Mouse (Mus musculus) MEL (cell line): ENCODE results near the gene Dlx1. TPM values are rescaled to one million over a fixed set of nuclear protein-coding genes. Genes with fewer than 3 reads are reported as not detected.
A peak's percentile ranks its signal among the peaks of the same experiment; 100 is the strongest.

Source experiments
- DNase-seq: peaks from one replicate; pipeline ENCODE4 v3.0.0; 2011; ENCODE audit warnings: low read depth, low spot score
- H3K27ac ChIP-seq: 2 replicates; pipeline ENCODE4 v1.5.1; 2012; ENCODE audit warnings: low read depth, mild to moderate bottlenecking, control low read depth, low read length, moderate library complexity; ENCODE audit not compliant: control insufficient read depth
- H3K27me3 ChIP-seq, 2 experiments: fragments of 150-350 bp in 1 of 2; sonication (generic) in 1 of 2; 2 replicates each; pipeline ENCODE4 v1.6.1; 2012; ENCODE audit warnings: low read length in 2 of 2, mild to moderate bottlenecking in 2 of 2, improper control_type of control experiment in 1 of 2, moderate library complexity in 1 of 2; ENCODE audit not compliant: insufficient read depth in 2 of 2, control insufficient read depth in 1 of 2
- H3K36me3 ChIP-seq, 2 experiments: 2 replicates each; pipeline ENCODE4 v1.6.1; 2012 to 2014; ENCODE audit warnings: low read length in 2 of 2, improper control_type of control experiment in 1 of 2, inconsistent platforms in 1 of 2, mild to moderate bottlenecking in 1 of 2; ENCODE audit not compliant: insufficient read depth in 2 of 2, control insufficient read depth in 1 of 2
- H3K4me1 ChIP-seq, 2 experiments: fragments of 150-350 bp in 1 of 2; sonication (generic) in 1 of 2; 2 replicates each; pipeline ENCODE4 v1.6.1; 2012; ENCODE audit warnings: low read length in 2 of 2, improper control_type of control experiment in 1 of 2, mild to moderate bottlenecking in 1 of 2; ENCODE audit not compliant: insufficient read depth in 2 of 2, control insufficient read depth in 1 of 2
- H3K4me3 ChIP-seq, 2 experiments: fragments of 150-350 bp in 1 of 2; sonication (generic) in 1 of 2; 2 replicates each; pipeline ENCODE4 v1.5.1; 2012; ENCODE audit warnings: low read depth in 2 of 2, low read length in 2 of 2, mild to moderate bottlenecking in 2 of 2, moderate library complexity in 2 of 2, control low read depth in 1 of 2, improper control_type of control experiment in 1 of 2; ENCODE audit not compliant: control insufficient read depth in 1 of 2, insufficient read depth in 1 of 2
- H3K79me2 ChIP-seq: 2 replicates; pipeline ENCODE4 v1.6.1; 2012; ENCODE audit warnings: mild to moderate bottlenecking, low read length, moderate library complexity; ENCODE audit not compliant: control insufficient read depth, poor library complexity, insufficient read depth
- H3K9ac ChIP-seq: 2 replicates; pipeline ENCODE4 v1.6.1; 2012; ENCODE audit warnings: low read depth, mild to moderate bottlenecking, control low read depth, low read length, moderate library complexity; ENCODE audit not compliant: control insufficient read depth, poor library complexity, severe bottlenecking
- H3K9me3 ChIP-seq: fragments of 150-350 bp; sonication (generic); replicated peaks from 2 replicates; pipeline ENCODE4 v1.6.1; 2012; ENCODE audit warnings: mild to moderate bottlenecking, low read length, improper control_type of control experiment, moderate library complexity; ENCODE audit not compliant: insufficient read depth
- CTCF ChIP-seq, 3 experiments: IDR thresholded peaks in 2 of 3; conservative IDR thresholded peaks in 1 of 3; 2 replicates each; pipeline ENCODE4 v1.5.1; 2011 to 2012; ENCODE audit warnings: low read length in 3 of 3, low read depth in 2 of 3, mild to moderate bottlenecking in 2 of 3, improper control_type of control experiment in 1 of 3, inconsistent platforms in 1 of 3, mixed read lengths in 1 of 3, moderate library complexity in 1 of 3; ENCODE audit not compliant: control insufficient read depth in 1 of 3, insufficient read depth in 1 of 3, poor library complexity in 1 of 3, severe bottlenecking in 1 of 3
- ETS1 ChIP-seq: IDR thresholded peaks from 2 replicates; pipeline ENCODE4 v1.6.1; 2012; ENCODE audit warnings: low read depth, mild to moderate bottlenecking, inconsistent platforms, low read length, improper control_type of control experiment, moderate library complexity
- GATA1 ChIP-seq: IDR thresholded peaks from 2 replicates; pipeline ENCODE4 v1.6.1; 2011; ENCODE audit warnings: low read depth, low read length, improper control_type of control experiment
- MAFK ChIP-seq: IDR thresholded peaks from 2 replicates; pipeline ENCODE4 v1.6.1; 2011; ENCODE audit warnings: low read depth, mild to moderate bottlenecking, low read length, improper control_type of control experiment, borderline replicate concordance
- MAZ ChIP-seq: IDR thresholded peaks from 2 replicates; pipeline ENCODE4 v1.6.1; 2012; ENCODE audit warnings: low read depth, mild to moderate bottlenecking, inconsistent platforms, low read length, improper control_type of control experiment
- MXI1 ChIP-seq: IDR thresholded peaks from 2 replicates; pipeline ENCODE4 v1.6.1; 2011; ENCODE audit warnings: mild to moderate bottlenecking, low read depth, low read length, improper control_type of control experiment
- MYC ChIP-seq: IDR thresholded peaks from 2 replicates; pipeline ENCODE4 v1.6.1; 2011; ENCODE audit warnings: low read depth, mild to moderate bottlenecking, low read length, improper control_type of control experiment, moderate library complexity
- NELFE ChIP-seq: IDR thresholded peaks from 2 replicates; pipeline ENCODE4 v1.6.1; 2011; ENCODE audit warnings: low read depth, low read length, improper control_type of control experiment
- POLR2AphosphoS2 ChIP-seq: IDR thresholded peaks from 2 replicates; pipeline ENCODE4 v1.6.1; 2011; ENCODE audit warnings: low read length, improper control_type of control experiment
- SIN3A ChIP-seq: IDR thresholded peaks from 2 replicates; pipeline ENCODE4 v1.6.1; 2012; ENCODE audit warnings: low read length, improper control_type of control experiment, inconsistent platforms
- SMC3 ChIP-seq: IDR thresholded peaks from 2 replicates; pipeline ENCODE4 v1.6.1; 2011; ENCODE audit warnings: low read depth, low read length, improper control_type of control experiment
- ZMIZ1 ChIP-seq: IDR thresholded peaks from 2 replicates; pipeline ENCODE4 v1.6.1; 2012; ENCODE audit warnings: low read depth, mild to moderate bottlenecking, inconsistent platforms, low read length, improper control_type of control experiment, moderate library complexity
- polyA plus RNA-seq, 2 experiments: library from polyadenylated mRNA; stranded (reverse) in 1 of 2; unstranded in 1 of 2; fragments of >175 nt in 1 of 2; fragments of >200 nt in 1 of 2; gene quantifications; 2 replicates each; pipeline versions ENCODE4 v1.2.1 to v1.2.4; 2012; ENCODE audit warnings: low replicate concordance in 2 of 2, low read depth in 1 of 2; ENCODE audit not compliant: insufficient read length in 2 of 2, insufficient read depth in 1 of 2, missing spikeins in 1 of 2
- total RNA-seq: library from RNA; depleted of rRNA; stranded (reverse); fragments of 300-350 nt; gene quantifications from 2 replicates; pipeline ENCODE4 v1.2.3, GENCODE M21; 2012

The Dlx1 gene
- total and polyA plus RNA-seq, 3 experiments: 3.4 to 11.8 TPM; not detected in 1

DNA sequence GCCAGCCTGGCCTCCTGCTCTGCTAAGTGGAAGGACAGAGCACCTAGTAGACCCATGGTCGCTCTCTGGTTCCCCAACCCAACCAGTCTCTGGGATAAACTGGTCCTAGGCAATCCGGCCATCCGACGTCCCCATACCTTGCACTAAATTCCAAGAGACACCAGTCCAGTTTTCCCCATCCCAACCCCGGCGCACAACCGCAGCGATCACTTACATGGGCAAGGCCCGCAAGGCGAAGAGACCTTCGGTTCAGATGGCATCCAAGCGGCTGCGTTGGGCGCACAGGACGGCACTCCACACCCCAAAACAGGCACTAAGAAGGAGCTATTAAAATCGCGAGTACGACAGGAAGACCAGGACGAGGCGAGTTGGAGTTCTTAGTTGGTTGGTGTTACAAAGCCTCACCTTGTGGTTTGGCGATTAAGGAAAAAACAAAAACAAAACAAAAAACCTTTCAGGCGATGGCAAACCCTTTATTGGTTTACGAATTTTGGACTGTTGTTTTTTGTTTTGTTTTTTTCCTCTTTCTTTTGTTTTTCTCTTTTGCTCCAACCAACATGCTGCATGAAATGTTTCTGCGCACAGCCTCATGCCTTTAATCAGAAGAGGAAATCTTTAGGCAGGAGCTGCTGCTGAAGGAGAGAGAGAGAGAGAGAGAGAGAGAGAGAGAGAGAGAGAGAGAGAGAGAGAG is 445 bp upstream of the Dlx1 start:
- TF ChIP-seq NELFE: peak; percentile 6
- TF ChIP-seq POLR2AphosphoS2: 0 out of 2 replicates have a peak, but pooled peaks have one; percentile 12
- peak; percentile 86 for TF ChIP-seq GATA1
- TF ChIP-seq MAFK: no peak
- 0 out of 2 replicates have a peak, but pooled peaks have one; percentile 27 for TF ChIP-seq MYC
- 0 out of 2 replicates have a peak, but pooled peaks have one; percentile 14 for TF ChIP-seq ZMIZ1
- Histone ChIP-seq H3K4me1 (peaks cover 14 to 18% of the 10 kb centered on the region in 2 experiments), H3K9ac (peak overlapping the region; percentile 90), H3K4me3 (peak overlapping the region; percentile 87 to 93), H3K27me3 (no peaks in the 10 kb centered on the region), H3K79me2 (peaks cover 6% of the 10 kb centered on the region; the same call in 1 of the 2 replicates), H3K36me3 (peaks cover 0 to 23% of the 10 kb centered on the region in 2 experiments; a peak in 2 of 4 replicates), H3K27ac (peak overlapping the region; percentile 60), H3K9me3 (no peaks in the 10 kb centered on the region)
- peak; percentile 71 for DNase-seq

DNA sequence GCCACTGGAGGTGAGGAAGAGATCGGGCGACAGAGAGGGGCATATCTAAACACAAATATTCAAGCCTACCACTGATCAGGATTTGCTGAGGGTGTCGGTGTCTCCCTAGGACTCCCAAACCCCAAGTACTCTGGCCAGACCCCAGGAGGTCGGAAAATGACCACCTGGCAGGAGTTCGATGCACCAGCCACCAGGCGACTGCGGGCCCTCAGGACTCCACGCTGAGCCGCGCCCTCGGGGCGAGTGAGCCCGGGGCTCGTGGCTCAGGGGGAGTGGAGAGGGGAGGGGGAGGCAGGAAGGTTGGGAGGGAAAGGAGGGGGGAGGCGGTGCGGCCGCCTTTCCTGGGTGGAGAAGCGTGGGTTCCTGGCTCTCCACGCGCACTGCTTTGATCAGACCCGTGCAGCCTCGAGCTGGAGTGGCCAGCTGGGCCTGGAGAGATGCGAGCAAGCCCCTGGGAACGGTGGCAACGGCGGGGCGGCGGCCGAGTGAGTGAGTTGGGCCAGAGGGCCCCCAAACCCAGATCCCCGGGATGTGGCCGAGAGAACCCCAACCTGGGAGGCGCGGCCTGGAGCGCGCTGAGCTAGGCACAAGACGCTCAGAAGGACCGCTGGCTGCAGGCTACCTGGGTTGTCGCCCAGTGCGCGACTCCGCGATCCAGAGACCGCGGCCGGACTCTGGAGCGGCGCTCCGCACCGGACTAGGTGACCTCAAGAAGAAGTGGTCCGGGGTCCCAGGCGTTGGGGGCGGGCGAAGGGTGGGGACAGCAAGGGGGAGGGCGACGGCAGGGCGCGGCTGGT is 999 bp downstream of the Dlx1 start:
- H3K36me3 ChIP-seq: peaks cover 0 to 9% of the 10 kb centered on the region in 2 experiments; a peak in 2 of 4 replicates
- peaks cover 5% of the 10 kb centered on the region in 2 experiments for H3K4me1 ChIP-seq
- TF ChIP-seq CTCF (IDR thresholded peaks at IDR 0.05 in 2 of 3, conservative IDR thresholded peaks at IDR 0.05 in 1 of 3; ENCODE audit: control insufficient read depth in 1 of 3, insufficient read depth in 1 of 3, low read depth in 2 of 3, low read length in 3 of 3, poor library complexity in 1 of 3, severe bottlenecking in 1 of 3): no peak
- TF ChIP-seq SIN3A: 0 out of 2 replicates have a peak, but pooled peaks have one; percentile 52
- TF ChIP-seq ETS1: 0 out of 2 replicates have a peak, but pooled peaks have one; percentile 2
- TF ChIP-seq MXI1: peak; percentile 10; the same call in 1 of the 2 replicates
- peak; percentile 14; the same call in 1 of the 2 replicates for TF ChIP-seq NELFE
- TF ChIP-seq MAZ: 0 out of 2 replicates have a peak, but pooled peaks have one; percentile 29
- TF ChIP-seq SMC3: no peak
- peak overlapping the region; percentile 90 for H3K9ac ChIP-seq
- peak overlapping the region; percentile 87 to 93 for H3K4me3 ChIP-seq
- no peak for DNase-seq
- H3K9me3 ChIP-seq: no peaks in the 10 kb centered on the region
- peak overlapping the region; percentile 85 for H3K27ac ChIP-seq
- peaks cover 6% of the 10 kb centered on the region; the same call in 1 of the 2 replicates for H3K79me2 ChIP-seq
- no peaks in the 10 kb centered on the region for H3K27me3 ChIP-seq
